Mouse (Mus musculus) ES-CJ7 (cell line): ENCODE measurements at regions not wholly inside any gene's neighbourhood (a gene's known extent, or its start where the extent isn't known, plus 50 kb on each side); places are given as distances from the start of the nearest gene placed in this dataset.
"Not testable (repeated sequence)": the region's sequence is repeated elsewhere in the genome, so short reads cannot be mapped to it uniquely, and the experiment has no call there.

ENCODE experiments used
- DNase-seq: peaks from one replicate; pipeline ENCODE4 v3.0.0; 2011; ENCODE audit warnings: low read depth, low spot score

DNA sequence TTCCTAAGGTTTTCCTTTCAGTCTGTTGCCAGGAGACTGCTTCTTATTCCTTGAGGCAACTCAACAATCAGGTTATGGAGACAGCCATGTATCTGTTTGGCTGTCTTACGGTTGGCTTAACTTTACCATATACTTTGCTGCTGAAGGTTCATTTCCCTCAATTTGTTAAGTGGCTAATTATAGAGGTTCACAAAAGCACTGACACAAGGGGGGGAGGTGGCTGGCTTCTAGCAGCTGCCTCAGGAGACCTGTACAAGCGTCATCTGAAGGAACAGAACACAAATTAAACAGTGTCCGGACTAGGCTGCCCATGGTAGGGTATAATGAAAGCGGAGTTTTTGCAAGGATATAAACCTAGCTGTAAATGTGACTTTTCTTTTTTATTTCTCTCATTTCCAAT, 305.0 kb upstream of the Rnf219 start:
- DNase-seq, result no peak

DNA sequence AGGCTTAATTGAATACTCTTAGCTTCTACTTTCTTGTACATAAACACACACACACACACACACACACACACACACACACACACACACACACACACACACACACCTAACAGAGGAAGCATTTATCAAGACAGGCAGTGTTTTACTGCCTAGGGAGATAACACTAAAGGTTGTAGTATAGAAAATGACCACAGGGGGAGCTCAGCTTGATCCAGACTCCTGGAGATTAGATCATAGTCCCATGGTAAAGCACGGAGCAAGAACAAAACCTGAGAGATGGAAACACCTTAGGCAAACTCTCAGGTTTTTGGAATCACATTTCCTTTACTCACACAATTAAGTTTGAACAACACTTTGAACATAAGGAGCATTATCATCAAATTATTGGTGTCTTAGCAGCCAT, 302.5 kb upstream of the Rnf219 start:
- DNase-seq, result peak; percentile 59

DNA sequence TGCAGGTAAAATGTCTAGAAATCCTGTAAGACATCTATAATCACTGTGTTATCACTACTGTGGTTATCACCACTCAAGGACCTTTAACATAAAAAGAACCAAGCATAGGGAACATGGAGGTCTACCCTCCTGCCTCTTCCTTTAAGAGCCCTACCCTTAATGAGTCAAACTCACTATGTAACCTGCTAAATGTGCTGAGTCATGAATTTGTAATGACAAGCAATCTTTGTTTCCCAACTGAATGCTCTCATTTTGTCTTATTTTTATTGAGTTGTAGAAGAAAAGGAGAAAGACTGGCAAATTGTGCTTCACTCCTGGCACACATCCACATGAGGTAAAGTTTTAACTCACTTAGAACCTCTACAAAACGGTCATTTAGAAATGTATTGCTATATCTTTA, 301.8 kb upstream of the Rnf219 start:
- DNase-seq, result no peak

DNA sequence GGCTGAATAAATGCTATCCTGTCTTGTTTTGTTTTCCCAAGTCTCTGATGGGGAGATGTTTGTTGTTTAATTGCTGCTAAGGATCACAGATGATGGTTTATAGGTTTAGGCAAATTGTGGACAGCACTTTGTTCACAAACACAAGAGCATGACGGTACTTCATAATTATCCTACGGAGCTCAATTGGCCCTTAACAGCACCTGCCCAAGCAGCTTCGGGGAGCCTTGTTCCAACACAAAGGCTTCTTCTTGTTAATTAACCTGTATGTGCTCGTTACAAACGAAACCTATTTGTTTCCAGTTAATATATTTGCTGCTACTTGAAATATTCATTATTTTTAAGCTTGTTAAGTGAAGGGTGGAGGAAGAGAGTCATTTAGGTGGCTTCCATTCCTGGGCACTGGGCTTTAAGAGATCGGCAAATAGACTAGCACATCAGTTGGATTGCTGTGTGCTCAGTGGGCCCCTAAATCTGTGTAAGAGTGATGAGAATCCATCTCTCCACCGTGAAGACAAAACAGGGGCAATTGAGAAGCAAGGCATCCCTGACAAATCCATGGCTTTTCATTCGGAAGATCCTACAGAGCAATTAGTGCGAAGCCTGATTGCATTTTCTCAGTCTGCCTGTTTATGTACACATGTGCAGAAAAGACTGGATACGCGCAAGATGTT, 299.6 kb upstream of the Rnf219 start:
- DNase-seq, result no peak

DNA sequence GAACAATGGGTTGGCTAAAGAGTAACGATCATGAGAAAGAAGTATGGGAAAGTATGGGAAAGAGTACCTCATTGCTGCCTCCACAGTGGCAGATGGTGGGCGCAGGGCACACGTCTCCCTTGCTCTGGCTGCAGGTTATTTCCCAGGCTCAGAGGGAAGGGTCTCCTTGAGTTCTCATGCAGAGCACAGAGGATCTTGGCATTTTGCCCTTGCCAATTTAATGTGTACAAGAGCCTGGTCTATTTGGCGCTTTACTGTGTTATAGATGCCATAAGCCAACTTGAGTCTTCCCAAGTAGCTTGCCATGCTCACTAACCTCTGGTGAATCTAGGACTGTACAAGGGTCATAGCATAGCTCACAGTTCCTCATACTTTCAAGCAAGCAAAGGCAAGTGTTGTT, 296.7 kb upstream of the Rnf219 start:
- no peak for DNase-seq

DNA sequence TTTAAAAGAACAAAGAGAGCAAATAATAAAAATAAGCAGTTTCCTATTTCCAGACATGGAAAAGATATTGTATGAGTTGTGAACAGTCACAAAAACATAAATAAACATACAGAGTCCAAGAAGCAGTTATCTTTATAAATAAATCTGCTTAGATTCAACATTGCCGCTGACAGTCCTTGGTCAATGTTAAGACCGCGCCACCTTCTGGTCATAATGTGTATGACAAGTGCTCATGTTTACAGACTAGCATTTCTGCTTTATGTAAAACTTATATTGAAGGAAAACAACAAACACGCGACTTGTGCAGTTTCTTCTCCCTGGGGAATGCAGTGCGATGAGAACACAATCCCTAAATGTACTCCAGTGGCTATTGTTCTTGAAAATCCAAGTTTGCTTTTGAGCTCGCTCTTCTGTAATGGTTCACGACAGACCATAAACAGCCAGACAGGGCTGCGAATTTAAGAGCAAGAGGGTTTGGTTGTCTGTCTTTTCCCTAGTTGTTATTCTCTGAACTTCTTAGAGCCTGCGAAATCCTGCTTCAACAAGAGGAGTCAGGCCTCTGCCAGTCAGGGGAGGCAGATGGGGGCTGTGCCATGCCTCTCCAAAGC, 291.6 kb upstream of the Rnf219 start:
- peak; percentile 66 for DNase-seq

DNA sequence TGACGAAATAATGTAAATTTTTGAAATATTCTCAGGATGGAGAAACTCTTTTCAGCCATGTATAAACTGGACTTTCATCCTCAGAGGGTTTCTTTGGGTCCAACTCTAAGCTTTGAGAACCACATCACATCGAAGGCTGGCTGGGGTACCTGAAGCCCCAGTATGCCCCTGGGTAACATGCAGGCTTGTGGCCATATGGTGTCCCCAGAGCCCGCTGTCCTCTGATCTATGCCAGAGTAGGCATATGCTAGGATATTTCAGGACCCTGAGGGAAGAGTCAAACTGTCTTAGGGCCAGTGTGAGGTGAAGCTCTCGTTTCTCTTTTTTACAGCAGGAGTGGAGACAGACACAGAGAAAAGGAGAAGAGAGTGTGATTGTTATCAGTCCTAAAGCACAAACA, 289.6 kb upstream of the Rnf219 start:
- DNase-seq, result no peak

DNA sequence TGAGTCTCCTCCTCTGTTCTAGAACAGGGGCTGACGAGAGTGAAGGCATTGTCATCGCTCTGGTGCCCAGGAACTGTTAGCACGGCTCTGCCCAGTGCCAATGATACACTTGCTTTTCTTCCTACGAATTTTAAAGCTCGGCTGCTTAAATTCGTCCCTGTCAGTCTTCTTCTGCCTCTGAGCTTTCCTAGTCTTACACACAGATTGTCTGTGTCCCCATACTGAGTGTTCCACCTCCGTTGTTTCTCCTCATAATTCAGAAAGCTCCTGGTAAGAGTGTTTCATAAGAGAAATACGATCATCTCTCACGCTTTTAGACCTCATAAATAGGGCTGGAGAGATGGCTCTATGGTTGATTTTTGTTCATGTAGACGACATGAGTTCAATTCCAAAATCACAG, 282.9 kb upstream of the Rnf219 start:
- no peak for DNase-seq

DNA sequence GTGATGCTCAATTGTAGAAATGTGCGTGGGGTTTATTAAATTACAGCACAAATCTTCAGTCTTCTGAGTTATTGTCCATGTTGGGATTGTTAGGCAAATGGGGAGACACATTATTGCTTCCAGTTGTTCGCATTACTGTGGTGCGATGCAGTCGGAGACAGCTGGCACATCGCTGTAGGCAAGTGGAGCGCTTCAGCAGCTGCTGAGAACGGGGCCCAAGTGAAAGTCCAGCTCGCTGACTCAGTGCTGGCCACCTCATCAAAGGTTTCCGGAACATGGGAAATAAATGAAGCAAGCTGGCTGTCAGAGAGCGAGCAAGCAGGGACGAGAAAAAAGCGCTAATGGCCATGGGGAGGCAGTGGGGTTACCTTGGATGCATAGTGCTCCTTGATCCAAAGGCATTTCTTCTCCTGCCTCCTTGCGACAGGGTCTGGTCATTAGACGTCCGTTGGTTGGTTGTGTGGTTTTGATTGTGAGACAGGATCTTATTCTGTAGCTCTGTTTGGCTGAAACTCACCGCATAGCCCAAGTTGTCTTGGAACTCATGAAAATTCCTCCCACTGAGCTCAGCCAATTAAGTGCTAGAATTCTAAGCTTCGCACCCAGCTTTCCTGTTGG, 274.0 kb upstream of the Rnf219 start:
- DNase-seq, result no peak

DNA sequence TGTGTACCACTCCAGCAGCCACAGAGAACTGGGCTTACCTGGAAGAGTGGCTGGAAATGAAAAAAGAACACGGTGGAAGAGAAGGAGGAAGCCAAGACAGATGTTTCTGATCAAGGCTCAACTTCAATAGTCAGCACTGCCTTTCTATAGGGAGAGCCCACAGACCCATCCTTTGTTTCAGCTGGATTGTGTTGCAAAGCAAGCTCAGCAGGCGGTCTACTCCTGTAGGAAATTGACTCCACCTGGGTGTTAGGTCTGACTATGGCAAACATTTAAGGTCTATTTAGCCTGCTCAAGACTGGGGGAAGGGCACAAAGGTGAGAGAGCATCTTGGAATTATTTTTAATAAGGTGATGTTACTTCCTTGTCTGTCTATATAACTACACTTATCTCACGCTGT, 266.9 kb upstream of the Rnf219 start:
- DNase-seq, result peak; percentile 95

DNA sequence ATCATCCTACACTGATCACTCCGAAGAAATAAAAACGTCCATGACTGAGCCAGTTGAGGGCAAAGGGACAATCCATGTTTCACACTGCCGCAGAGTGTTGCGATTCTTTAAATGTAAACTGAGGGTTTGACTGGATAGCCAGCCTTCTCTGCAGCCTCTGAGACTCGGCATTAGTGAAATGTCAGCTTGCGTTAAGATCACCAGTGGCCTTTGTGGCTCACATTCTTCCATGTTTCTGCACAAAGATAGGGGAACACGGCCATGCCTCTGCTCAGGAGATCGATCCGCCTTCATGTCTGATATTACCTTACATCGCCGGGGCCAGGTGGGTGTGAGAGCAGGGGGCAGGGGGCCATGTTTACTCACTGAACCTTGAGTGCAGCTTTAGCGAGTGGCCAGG, 262.6 kb upstream of the Rnf219 start:
- DNase-seq, result no peak

DNA sequence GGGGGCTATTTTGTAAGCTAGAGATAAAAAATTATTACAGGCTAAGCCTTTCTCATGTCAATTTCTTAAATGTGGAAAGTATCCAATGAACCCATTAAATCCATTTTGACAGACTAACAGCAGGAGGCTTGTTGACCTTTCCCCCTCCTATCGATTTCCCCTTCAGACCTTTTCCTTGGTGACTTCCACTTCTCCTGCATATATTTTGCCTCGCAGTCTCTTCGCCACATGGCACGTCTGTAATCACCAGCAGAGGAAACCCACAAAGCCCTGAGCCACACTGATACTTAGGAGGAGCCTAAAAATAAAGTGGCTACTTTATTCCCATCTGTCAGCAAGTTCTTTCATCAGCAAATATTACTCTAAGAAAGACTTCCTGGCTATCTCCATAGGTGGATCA, 247.5 kb upstream of the Rnf219 start:
- DNase-seq, result no peak

DNA sequence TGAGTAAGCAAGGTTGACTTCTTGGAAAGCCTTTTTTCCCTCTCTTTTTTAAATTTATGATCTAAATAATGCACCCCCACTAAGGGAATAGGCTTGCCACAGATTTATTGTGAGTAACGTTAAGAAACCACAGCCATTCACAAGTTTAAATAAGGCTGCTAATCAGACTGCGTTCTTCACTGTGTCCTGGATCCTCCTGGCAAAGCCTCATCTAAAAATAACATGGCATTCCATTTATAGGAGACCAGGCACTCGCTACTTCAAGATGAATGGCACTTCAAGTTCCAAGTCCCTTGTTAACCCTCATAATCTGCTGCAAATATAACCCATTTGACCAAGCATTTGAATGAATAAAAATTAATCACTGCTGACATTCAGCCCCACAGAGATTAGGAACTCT, 211.8 kb upstream of the Rnf219 start:
- DNase-seq, result no peak

DNA sequence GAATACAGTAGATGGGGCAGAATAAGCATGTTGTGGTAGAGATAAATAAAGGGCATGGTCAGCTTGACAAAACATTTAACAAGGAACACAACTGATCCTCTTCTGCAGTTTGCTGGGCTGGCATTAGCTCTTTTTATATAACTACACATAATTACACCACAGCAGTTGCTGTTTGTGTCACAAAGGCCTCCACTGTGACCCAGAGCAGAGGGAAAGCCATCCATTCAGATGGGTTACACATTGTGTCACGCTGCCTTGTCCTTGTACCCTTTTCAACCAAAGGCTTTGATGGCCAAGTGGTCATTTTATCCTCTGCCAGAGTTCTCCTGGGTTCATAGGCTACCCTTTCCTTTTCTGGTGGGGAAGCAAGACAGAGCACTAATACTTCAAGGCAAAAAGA, 209.6 kb upstream of the Rnf219 start:
- DNase-seq, result no peak

DNA sequence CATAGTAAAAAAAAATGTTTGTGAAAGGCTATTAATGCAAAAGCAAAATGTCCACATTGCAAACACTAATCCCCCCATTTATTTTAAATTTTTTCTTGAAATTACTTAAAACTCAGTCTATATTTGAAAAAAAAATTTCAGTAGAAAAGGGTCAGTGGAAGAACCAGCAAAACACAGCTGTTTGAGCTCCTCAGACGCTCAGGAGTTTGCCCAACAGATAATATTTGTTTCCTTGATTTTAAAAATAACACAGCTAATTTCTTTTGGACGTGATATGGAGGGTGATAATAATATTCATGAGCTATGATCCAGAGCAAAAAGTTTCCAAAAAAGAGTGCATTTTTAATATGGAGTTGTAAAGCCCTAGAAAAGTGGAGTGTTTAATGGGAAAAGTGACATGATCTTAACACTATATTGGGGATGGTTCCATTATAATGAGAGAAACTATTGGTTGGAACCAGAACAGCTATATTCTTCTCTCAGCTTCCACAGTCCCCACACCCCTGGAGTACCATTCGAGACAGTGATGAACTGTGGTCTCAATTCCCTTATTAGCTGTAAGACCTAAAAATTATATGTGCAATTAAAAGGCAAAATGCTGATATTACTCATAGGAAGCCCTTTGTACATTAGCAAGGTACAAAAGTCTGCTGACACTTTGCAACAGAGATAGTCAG, 209.0 kb upstream of the Rnf219 start:
- no peak for DNase-seq

DNA sequence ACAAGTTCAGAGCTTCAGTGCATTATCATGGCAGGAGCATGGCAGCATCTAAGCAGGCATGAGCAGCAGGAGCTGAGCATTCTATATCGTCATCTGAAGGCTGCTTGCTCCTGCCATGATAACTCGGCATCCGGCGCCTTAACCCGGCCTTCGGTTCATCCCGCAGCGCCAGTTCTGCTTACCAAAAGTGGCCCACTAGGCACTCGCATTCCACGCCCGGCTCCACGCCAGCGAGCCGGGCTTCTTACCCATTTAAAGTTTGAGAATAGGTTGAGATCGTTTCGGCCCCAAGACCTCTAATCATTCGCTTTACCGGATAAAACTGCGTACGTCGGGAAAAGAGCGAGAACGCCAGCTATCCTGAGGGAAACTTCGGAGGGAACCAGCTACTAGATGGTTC, 193.2 kb upstream of the Rnf219 start:
- DNase-seq, result not testable (repeated sequence)

DNA sequence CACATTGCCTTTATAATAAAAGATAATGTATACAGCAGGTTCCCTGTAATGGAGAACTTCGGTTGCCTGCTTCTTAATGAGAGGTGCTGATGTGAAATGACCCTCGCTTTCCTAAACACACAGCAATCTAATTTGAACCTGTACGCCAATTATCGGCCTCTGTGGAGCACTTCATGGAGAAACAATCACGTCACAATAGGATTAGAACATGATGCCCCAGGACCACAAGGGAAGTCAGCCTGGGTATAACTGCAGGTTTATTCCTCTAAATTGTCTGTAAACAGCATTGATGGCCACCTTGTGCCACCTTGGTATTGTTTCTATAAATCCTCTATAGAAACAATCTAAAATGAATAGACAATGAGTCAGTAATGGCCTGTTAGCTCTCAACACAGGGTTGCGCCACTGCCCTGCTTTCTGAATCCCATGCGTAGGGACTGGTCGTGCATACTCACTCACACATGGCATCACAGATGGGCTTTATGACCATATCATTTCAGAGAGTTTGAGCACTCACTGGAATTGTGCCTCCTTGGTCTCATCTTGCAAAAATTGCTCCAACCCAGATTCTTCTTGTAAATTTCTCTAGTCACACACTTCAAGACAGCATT, 179.9 kb upstream of the Rnf219 start:
- no peak for DNase-seq

DNA sequence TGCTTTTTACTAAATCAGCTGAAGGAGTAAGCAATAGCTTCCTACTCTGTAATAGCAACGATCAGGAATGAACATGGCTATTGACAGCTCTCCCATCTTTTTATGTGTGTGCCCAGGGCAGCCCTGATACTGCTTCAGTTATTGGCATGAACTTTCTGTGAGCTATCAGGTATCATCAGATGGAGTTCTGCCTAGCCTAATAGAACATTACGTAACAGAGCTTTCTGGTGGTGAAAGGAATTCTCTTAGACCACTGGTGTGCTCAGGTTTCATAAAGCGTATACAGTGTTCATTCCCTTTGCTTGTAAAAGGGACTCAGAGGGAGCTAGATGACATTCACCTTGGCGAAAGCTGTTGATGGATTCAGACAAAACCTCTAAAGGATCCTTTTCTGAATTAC, 176.5 kb upstream of the Rnf219 start:
- DNase-seq, result no peak

DNA sequence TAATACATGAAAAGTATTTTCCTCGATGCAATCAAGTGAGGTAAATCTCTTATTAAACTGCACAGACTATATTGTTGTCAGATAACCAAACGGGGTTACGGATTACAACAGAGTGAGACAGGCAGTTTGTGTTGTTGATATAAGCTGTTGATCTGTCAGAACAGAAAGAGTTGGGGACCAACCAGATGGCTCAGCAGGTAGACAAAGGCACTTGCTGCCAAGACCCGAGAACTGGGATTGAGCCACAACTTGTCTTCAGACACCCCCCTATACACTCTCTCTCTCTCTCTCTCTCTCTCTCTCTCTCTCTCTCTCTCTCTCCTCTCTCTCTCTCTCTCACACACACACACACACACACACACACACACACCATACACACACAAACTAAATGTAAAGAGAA, 172.7 kb upstream of the Rnf219 start:
- no peak for DNase-seq

DNA sequence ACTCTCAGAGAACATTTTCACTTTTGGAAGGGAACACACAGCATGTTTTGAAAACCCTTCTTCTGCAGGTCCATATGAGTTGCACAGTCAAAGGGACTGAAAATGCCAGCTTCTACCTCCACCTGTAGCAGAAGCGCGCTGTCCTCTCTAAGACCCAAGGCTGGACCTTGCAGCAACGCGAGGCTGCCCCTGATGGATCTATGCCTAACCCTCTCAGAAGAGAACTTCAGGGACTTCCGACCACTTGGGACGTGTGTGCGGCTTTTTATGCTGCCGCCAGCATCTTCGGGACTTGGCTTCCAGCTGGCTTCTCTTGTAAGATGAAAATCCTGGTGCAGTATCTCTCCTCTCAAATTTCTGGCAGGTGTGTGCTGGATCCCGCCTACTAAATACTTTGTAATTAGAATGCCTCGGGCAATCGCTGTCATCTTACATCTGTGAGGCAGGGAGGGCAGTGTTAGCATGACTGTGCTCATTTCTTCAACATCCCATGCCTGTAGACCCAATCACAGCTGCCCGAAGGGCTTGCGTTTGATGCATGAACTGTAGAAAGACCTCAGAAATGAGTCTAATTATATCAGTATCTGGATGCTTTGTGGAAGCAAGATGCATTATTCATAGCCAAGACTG, 171.8 kb upstream of the Rnf219 start:
- DNase-seq, result no peak

DNA sequence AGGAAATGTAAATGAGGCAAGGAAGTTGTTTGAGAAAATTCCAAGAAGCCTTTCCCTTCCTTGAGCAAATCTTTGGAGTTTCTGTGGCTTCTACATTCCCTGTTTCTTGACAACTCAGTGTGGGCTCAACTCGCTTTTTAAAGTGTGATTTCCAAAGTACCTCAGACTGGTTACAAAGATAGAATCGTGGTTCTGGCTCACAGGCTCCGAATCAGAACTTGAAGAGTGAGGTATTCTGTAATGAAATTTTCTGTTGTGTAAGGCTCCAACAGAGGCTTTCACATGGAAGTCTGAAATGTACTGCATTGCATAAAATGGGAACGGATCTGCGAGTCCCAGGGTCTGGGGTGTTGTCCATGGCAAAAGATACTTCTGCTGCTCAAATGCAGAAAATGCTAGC, 170.2 kb upstream of the Rnf219 start:
- no peak for DNase-seq

DNA sequence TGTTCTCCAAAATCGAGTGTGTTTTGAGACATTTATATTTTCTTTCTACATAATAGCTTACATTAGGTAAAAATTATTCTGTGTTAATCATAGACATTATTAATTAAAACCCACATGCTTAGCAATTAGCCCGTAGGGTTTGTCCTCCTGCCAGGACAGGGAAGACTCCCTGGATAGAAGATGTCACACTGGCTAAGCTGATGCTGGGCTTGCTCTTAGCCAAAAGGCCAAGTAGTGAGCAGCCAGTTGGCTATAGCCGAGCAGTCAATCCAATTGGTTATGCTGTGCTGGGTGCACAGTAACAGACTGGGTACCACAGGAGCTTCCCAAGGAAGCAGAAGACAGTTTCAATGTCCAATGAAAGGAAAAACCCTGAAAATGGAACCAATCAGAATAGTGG, 166.0 kb upstream of the Rnf219 start:
- no peak for DNase-seq
